Mouse (Mus musculus) lung, postnatal 0 days (tissue): ENCODE data around the gene Lrrc2. TPM values are rescaled to one million over a fixed set of nuclear protein-coding genes. Genes with fewer than 3 reads are reported as not detected.
A peak's percentile ranks its signal among the peaks of the same experiment; 100 is the strongest.

ENCODE experiments used
- ATAC-seq: fragments of 200-750 bp; cut with Nextera tagmentation; 2 replicates; pipeline ENCODE4 v1.8.0; 2017; ENCODE audit warnings: moderate library complexity
- DNase-seq: peaks from one replicate; pipeline ENCODE4 v3.0.0-alpha.2; 2016; ENCODE audit warnings: low spot score
- H3K27ac ChIP-seq: fragments of 300-500 bp; sonication (generic); 2 replicates; pipeline ENCODE4 v1.5.1; 2014; ENCODE audit warnings: antibody characterized with exemption, mild to moderate bottlenecking, low read length, mixed read lengths
- H3K27me3 ChIP-seq: fragments of 300-500 bp; sonication (generic); replicated peaks from 2 replicates; pipeline ENCODE4 v1.6.1; 2014; ENCODE audit warnings: low read length, mixed read lengths; ENCODE audit not compliant: insufficient read depth
- H3K36me3 ChIP-seq: fragments of 300-500 bp; sonication (generic); 2 replicates; pipeline ENCODE4 v1.6.1; 2014; ENCODE audit warnings: low read length, mixed read lengths; ENCODE audit not compliant: insufficient read depth
- H3K4me1 ChIP-seq: fragments of 300-500 bp; sonication (generic); 2 replicates; pipeline ENCODE4 v1.6.1; 2014; ENCODE audit warnings: antibody characterized with exemption, low read depth, low read length, mixed read lengths; ENCODE audit not compliant: insufficient read depth
- H3K4me2 ChIP-seq: fragments of 300-500 bp; sonication (generic); replicated peaks from 2 replicates; pipeline ENCODE4 v1.6.1; 2014; ENCODE audit warnings: low read depth, mild to moderate bottlenecking, low read length, moderate library complexity, mixed read lengths
- H3K4me3 ChIP-seq: fragments of 300-500 bp; sonication (generic); 2 replicates; pipeline ENCODE4 v1.5.1; 2014; ENCODE audit warnings: low read depth, low read length
- H3K9ac ChIP-seq: fragments of 300-500 bp; sonication (generic); replicated peaks from 2 replicates; pipeline ENCODE4 v1.6.1; 2014; ENCODE audit warnings: low read depth, mild to moderate bottlenecking
- H3K9me3 ChIP-seq: fragments of 300-500 bp; sonication (generic); 2 replicates; pipeline ENCODE4 v1.6.1; 2016; ENCODE audit warnings: low read length, mixed read lengths
- CTCF ChIP-seq: IDR thresholded peaks from 2 replicates; pipeline ENCODE4 v1.5.1; 2016; ENCODE audit warnings: antibody characterized with exemption, mild to moderate bottlenecking
- EP300 ChIP-seq: IDR thresholded peaks from 2 replicates; pipeline ENCODE4 v1.6.1; 2016; ENCODE audit warnings: antibody characterized with exemption, mild to moderate bottlenecking, control low read depth
- WGBS: fragments of 180-500 bp; shearing (Covaris S2); extraction: QIAGEN DNeasy Blood & Tissue Kit; methylation state at CpG from one replicate; pipeline ENCODE4 v1.1.7; 2014; 5-methylcytosine and 5-hydroxymethylcytosine counted together
- polyA plus RNA-seq: library from polyadenylated mRNA; unstranded; fragments of >200 nt; fragmentation: Nextera tagmentation; extraction: Ambion mirVana; gene quantifications from 2 replicates; pipeline ENCODE4 v1.2.1, GENCODE M21; 2015

Gene Lrrc2
- polyA plus RNA-seq, 1 experiment from 2014 or later, result 1.6 TPM

DNA sequence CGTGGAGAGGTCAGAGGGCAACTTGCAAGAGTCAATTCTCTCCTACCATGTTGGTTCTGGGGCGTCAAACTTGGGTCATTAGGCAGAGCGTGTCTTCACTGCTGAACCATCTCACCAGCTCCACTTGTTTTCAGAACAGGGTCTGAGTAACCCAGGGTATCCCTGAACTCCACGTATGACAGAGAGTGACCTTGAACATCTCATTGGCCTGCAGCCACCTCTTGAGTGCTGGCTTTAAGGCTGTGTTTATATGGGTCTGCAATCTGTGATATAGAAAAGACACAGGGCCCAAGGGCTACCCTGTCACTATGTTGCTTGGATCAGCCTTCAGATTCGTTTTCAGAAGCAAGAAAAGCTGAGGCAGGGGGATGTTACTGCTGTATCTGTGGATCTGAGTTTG is 8.3 kb downstream of the Lrrc2 start:
- ATAC-seq, result no peak
- H3K27ac ChIP-seq, result no peak overlapping the region
- WGBS, result 66% methylated on average over 5 of the region's 5 CpGs
- DNase-seq, result no peak
- H3K4me3 ChIP-seq, result no peak overlapping the region
- no peak overlapping the region for H3K4me2 ChIP-seq
- H3K9ac ChIP-seq, result no peak overlapping the region
- no peaks in the 10 kb centered on the region for H3K27me3 ChIP-seq
- no peaks in the 10 kb centered on the region for H3K4me1 ChIP-seq
- no peaks in the 10 kb centered on the region for H3K36me3 ChIP-seq
- no peaks in the 10 kb centered on the region for H3K9me3 ChIP-seq
- TF ChIP-seq EP300 (no peak), CTCF (no peak)

GRCm38 (mm10) chr9:110960230-110961149 is 9.1 kb downstream of the Lrrc2 start:
- DNase-seq, result peak; percentile 15
- H3K4me1 ChIP-seq, result no peaks in the 10 kb centered on the region
- no peak overlapping the region for H3K27ac ChIP-seq
- no peaks in the 10 kb centered on the region for H3K9me3 ChIP-seq
- no peaks in the 10 kb centered on the region for H3K36me3 ChIP-seq
- no peak overlapping the region for H3K4me3 ChIP-seq
- H3K27me3 ChIP-seq, result no peaks in the 10 kb centered on the region
- H3K9ac ChIP-seq, result no peak overlapping the region
- H3K4me2 ChIP-seq, result no peak overlapping the region
- WGBS, result 73% methylated on average over 13 of the region's 13 CpGs
- ATAC-seq, result peak; percentile 40
- TF ChIP-seq CTCF (no peak), EP300 (no peak)

DNA sequence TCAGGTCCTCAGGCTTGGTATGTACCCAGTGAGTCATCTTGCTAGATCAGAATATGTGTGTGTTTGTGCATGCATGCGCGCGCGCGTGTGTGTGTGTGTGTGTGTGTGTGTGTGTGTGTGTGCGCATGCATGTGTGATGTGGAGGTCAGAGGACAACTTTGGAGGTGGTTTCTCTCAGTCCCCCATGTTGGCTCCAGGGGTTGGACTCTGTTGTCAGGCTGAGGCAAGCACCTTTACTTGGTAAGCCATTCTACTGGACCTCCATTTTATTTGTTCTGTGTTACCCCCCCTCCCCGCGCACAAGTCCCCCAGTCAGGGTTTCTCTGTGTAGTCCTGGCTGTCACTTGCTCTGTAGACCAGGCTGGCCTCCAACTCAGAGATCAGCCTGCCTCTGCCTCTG is 10.0 kb downstream of the Lrrc2 start:
- 92% methylated on average over 8 of the region's 8 CpGs for WGBS
- DNase-seq (no peak), ATAC-seq (no peak)
- no peaks in the 10 kb centered on the region for H3K36me3 ChIP-seq
- no peak overlapping the region for H3K9ac ChIP-seq
- no peak overlapping the region for H3K27ac ChIP-seq
- no peaks in the 10 kb centered on the region for H3K4me1 ChIP-seq
- no peak overlapping the region for H3K4me3 ChIP-seq
- TF ChIP-seq EP300 (no peak), CTCF (no peak)
- no peak overlapping the region for H3K4me2 ChIP-seq
- no peaks in the 10 kb centered on the region for H3K27me3 ChIP-seq
- H3K9me3 ChIP-seq, result no peaks in the 10 kb centered on the region

DNA sequence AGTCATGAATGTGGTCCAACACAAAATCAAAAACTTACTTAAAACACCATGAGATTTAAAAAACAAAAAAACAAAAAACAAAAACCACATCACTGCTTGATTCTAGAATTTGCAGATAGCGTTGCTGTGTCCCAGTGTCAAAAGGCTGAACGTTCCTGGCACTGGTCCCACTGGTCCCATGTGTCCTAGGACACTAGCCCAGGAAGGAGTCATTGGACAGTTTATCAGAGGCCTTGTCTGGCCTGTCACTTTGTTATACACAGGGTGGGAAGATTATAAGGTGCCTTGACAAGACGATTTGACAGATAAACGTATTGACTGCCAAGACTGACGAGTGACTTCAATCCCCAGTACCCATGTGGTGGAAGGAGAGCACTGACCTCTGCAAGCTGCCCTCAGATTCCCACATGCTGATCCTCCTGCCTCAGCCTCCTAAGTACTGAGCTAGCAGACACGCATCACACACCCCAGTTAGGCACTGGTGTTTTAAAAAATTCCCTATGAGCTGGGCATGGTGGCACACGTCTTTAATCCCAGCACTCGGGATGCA is 12.3 kb downstream of the Lrrc2 start:
- TF ChIP-seq EP300, result no peak
- TF ChIP-seq CTCF, result no peak
- Histone ChIP-seq H3K9me3 (no peaks in the 10 kb centered on the region), H3K27me3 (no peaks in the 10 kb centered on the region), H3K27ac (no peak overlapping the region), H3K4me3 (no peak overlapping the region), H3K4me2 (no peak overlapping the region), H3K36me3 (no peaks in the 10 kb centered on the region), H3K4me1 (no peaks in the 10 kb centered on the region), H3K9ac (no peak overlapping the region)
- 78% methylated on average over 8 of the region's 8 CpGs for WGBS
- DNase-seq (no peak), ATAC-seq (no peak)

DNA sequence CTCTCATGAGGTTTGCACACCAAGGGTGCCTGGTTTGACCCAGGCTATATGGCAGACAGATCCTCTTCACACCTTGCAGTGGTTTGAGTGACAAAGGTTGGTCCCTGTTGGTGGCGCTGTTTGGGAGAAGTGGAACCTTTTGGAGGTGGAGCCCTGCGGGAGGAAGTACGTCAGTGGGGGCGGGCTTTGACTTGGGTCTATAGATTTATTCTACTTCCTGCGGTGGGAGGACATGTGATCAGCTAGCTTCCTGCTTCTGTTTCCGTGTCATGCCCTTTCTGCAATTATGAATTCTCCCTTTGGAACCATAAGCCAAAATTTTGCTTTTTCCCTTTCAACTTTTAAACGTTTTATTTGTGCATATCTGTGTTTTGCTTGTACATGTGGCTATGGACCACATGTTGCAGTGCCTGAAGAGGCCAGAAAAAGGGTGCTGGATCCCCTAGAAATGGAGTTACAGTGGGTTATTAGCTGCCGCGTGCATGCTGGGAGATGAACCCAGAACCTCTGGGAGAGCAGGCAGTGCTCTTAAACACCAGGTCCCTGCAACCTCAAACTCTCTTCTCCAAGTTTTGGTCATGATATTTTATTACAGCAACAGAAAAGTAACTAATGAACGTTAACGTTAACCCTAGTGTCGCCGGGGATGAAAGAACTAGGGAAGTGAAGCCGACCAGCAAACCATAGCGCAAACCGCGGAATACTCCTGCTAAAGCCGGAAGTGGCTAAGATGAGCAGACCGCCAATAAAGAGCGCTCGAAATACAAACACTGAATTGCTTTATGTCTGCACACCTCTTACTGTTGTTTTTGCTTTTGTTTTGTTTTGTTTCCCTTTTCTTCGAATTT is 13.9 kb downstream of the Lrrc2 start:
- no peak for DNase-seq
- H3K4me2 ChIP-seq, result no peak overlapping the region
- H3K27me3 ChIP-seq, result no peaks in the 10 kb centered on the region
- no peaks in the 10 kb centered on the region for H3K36me3 ChIP-seq
- TF ChIP-seq EP300 (no peak), CTCF (no peak)
- H3K27ac ChIP-seq, result no peak overlapping the region
- H3K9ac ChIP-seq, result no peak overlapping the region
- H3K4me3 ChIP-seq, result no peak overlapping the region
- no peaks in the 10 kb centered on the region for H3K9me3 ChIP-seq
- no peak for ATAC-seq
- 88% methylated on average over 22 of the region's 22 CpGs for WGBS
- H3K4me1 ChIP-seq, result no peaks in the 10 kb centered on the region

DNA sequence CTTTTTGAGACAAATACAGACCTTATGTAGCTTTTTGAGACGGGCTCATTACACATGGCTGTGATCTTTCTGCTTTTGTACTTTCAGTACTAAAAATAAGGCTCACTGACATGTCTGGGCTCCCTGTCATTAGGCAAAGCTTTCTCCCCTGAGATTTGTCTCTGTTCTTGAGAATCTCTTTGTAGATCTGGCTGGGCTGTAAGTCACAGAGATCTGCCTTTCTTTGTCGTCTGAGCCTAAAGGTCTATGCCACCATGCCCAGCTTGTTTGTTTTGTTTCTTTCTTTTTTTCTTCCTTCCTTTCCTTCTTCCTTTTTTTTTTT is 14.5 kb downstream of the Lrrc2 start:
- 60% methylated on average over 2 of the region's 2 CpGs for WGBS
- TF ChIP-seq CTCF (no peak), EP300 (no peak)
- H3K27ac ChIP-seq, result no peak overlapping the region
- H3K4me3 ChIP-seq, result no peak overlapping the region
- no peaks in the 10 kb centered on the region for H3K27me3 ChIP-seq
- H3K9me3 ChIP-seq, result no peaks in the 10 kb centered on the region
- H3K4me1 ChIP-seq, result no peaks in the 10 kb centered on the region
- DNase-seq, result no peak
- H3K36me3 ChIP-seq, result no peaks in the 10 kb centered on the region
- H3K4me2 ChIP-seq, result no peak overlapping the region
- no peak overlapping the region for H3K9ac ChIP-seq
- no peak for ATAC-seq
